Mouse (Mus musculus) heart, adult 9 months (tissue): ENCODE measurements around the gene Mindy1.
A peak's percentile ranks its signal among the peaks of the same experiment; 100 is the strongest.

Experiments
- DNase-seq, 2 experiments: peaks; one replicate each; pipeline ENCODE4 v3.0.0; 2022; ENCODE audit warnings: low spot score in 2 of 2

The Mindy1 gene

DNA sequence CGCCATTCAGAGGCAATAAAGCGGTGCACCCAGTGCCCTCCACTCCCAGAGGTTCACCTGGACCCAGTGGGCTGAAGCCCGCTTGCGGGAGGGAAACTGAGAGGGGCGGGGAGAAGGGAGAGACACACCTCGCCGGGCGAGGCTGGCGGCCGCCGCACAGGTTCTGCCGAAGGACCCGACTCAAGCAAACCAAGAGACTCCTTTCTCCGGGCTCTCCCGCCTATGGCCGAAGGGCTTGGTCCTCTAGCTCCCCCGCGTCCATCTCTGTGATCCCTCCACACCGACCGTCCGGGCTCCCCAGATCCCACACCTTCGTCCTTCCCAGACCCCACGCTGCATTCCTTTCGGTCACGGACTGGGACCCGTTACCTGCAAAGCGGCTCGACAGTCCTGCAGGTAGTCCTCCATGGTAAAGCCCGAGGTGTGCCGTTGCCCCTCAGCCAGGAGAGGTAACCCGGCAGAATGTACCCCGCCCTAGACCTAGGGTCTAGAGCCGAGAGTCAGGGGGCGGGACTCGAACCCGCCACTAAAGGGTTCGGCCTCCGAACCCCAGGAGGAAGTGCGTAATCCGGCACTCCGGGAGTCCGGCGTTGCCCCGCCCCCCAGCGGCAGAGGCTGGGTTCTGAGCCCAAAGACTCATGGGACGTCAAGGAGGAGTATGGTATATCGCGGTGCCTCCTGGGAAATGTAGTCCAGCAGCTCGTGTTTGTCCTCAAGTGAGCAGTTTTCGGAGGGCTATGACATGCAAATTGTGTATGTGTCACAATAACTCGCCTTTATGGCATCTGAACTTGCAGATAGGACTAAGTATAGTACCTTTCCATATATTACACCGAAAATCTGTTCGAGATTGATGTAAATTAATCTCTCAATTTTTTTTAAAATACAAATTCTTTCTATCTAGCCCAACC lies at the start of gene Mindy1, which contains the start of gene Prune1:
TSS of gene Mindy1 (plus strand) at position 130 of the 911 bp plus-strand sequence.
TSS of gene Prune1 (minus strand) at position 861 of the 911 bp plus-strand sequence.
- DNase-seq = peak; percentile 97 to 98

GRCm38 (mm10) chr3:95232771-95233170 lies 48.4 kb upstream of the Mindy1 start:
- no peak for DNase-seq

DNA sequence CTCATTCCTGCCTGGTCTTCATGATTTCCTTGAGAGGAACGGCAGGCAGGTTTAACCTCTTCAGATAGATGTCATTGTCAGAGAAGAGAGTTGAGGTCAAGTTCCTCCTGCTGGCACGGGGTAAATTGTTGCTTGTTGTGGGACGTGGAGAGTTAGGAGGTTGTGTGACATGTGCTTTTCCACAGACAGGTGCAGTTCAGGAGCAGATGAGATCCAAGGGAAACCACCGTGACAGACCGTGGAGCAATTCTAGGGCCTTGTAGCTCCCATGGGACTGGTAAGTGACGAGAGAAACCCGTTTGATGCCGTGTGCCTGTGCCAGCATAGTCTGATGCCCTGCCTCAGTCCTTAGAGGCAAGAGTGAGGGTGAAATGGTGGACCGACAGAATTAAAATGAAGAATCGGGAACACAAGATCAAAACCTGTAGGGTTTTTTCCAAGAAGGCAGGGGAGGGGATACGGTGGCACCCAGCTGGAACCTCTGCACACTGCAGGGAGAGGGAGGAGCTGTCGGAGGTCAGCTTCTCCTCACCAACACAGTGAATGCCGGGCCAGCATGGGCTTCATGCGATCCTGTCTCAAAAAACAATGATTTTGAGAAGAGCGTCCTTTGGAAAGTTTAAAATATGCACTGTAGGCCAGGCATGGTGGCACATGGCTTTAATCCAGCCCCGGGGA lies 47.7 kb upstream of the Mindy1 start:
- DNase-seq = no peak

GRCm38 (mm10) chr3:95235386-95236301 lies 45.5 kb upstream of the Mindy1 start:
- DNase-seq = no peak

GRCm38 (mm10) chr3:95237541-95238099 lies 43.5 kb upstream of the Mindy1 start:
- no peak for DNase-seq

- no peak for DNase-seq
These were observed 42.1 kb upstream of the Mindy1 start for GRCm38 (mm10) chr3:95239022-95239421.

DNA sequence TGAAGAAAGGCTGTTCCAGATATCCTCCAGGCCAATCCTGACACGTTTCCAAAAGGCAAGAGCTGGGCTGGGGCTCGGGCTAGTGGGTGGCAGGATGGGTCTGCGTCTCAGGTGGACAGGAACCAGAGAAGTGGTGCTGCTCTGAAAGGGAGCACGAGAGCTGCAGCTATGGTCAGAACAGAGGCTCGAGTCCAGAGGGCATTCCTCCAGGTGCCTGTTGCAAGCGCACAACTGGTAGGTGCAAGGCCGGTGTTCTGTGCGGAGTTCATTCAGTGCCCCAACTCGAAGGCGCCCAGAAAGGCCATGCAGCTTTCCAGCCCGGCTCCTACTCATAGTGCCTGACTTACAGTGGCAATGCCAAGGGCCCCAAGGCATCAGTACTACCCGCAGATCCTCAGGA lies 41.2 kb upstream of the Mindy1 start:
- DNase-seq = no peak

GRCm38 (mm10) chr3:95240900-95241299 lies 40.2 kb upstream of the Mindy1 start:
- no peak for DNase-seq

GRCm38 (mm10) chr3:95241498-95241897 lies 39.6 kb upstream of the Mindy1 start, which contains the start of gene Gm128:
Gene Gm128, minus strand, starts transcription at chr3:95241598.
- DNase-seq = no peak

- DNase-seq = no peak
These were observed 38.1 kb upstream of the Mindy1 start for GRCm38 (mm10) chr3:95243086-95243485.

GRCm38 (mm10) chr3:95246465-95247231 lies 34.5 kb upstream of the Mindy1 start:
- DNase-seq = peak; percentile 23 to 29

GRCm38 (mm10) chr3:95247660-95248336 lies 33.3 kb upstream of the Mindy1 start:
- no peak for DNase-seq

DNA sequence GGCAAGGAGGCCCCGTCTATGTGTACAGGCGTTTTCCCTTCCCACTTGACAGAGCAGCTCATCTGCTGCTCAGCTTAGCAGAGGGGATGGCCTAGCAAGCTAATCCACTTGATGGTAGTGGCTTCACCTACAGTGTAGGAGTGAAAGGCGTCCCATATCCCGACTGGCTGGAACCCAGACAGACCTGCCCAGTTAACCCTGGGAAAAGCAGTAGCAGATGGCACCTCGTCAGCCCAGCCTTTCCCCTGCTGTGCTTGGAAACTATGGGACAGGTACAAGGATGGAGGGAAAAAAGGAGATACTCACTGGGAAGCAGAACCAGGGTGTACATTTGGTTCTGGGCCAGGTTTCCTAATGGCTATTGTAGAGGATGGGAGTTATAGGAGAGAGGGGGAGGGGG lies 30.8 kb upstream of the Mindy1 start:
- DNase-seq = no peak

- no peak for DNase-seq
These were observed 30.2 kb upstream of the Mindy1 start, which contains the start of gene Bnipl for GRCm38 (mm10) chr3:95250783-95251424. Gene Bnipl, minus strand, starts transcription at chr3:95251193.

GRCm38 (mm10) chr3:95256931-95257330 lies 24.2 kb upstream of the Mindy1 start:
- DNase-seq = no peak

GRCm38 (mm10) chr3:95261975-95262374 lies 19.2 kb upstream of the Mindy1 start:
- DNase-seq = no peak

GRCm38 (mm10) chr3:95263089-95263739 lies 17.9 kb upstream of the Mindy1 start:
- DNase-seq = peak; percentile 47 to 57

- DNase-seq = no peak
These were observed 16.4 kb upstream of the Mindy1 start for GRCm38 (mm10) chr3:95264724-95265123.

- DNase-seq = no peak
These were observed 15.1 kb upstream of the Mindy1 start for GRCm38 (mm10) chr3:95266052-95266451.
